Mouse (Mus musculus): ENCODE results near the gene Sirt5. TPM values are rescaled to one million over a fixed set of nuclear protein-coding genes. Genes with fewer than 3 reads are reported as not detected.

Gene Sirt5
- polyA plus RNA-seq, 1 experiment from 2014 or later: 16.7 TPM

- 0 out of 2 replicates have a peak, but pooled peaks cover 3% of the 10 kb centered on the region for H3K36me3 ChIP-seq
- H3K9me3 ChIP-seq: no peaks in the 10 kb centered on the region
- no peaks in the 10 kb centered on the region for H3K27me3 ChIP-seq (replicated peaks)
- no peak for ATAC-seq (ENCODE audit: insufficient read depth, low FRiP score, low read depth)
- H3K4me2 ChIP-seq: no peak overlapping the region
- no peaks in the 10 kb centered on the region for H3K4me1 ChIP-seq
- no peak overlapping the region for H3K27ac ChIP-seq
- no peak overlapping the region for H3K9ac ChIP-seq
- H3K4me3 ChIP-seq (replicated peaks): no peak overlapping the region
- WGBS: 53% methylated on average over 3 of the region's 3 CpGs
Observed at GRCm38 (mm10) chr13:43379989-43380388, 14.7 kb downstream of the Sirt5 start.

GRCm38 (mm10) chr13:43385321-43385720 is 20.0 kb downstream of the Sirt5 start:
- Histone ChIP-seq H3K9ac (no peak overlapping the region), H3K27me3 (replicated peaks) (no peaks in the 10 kb centered on the region), H3K9me3 (no peaks in the 10 kb centered on the region), H3K4me3 (replicated peaks) (no peak overlapping the region), H3K4me2 (no peak overlapping the region), H3K36me3 (0 out of 2 replicates have a peak, but pooled peaks cover 3% of the 10 kb centered on the region), H3K4me1 (no peaks in the 10 kb centered on the region), H3K27ac (no peak overlapping the region)
- 95% methylated on average over 10 of the region's 10 CpGs for WGBS
- ATAC-seq (ENCODE audit: insufficient read depth, low FRiP score, low read depth): no peak

GRCm38 (mm10) chr13:43397700-43398296 is 32.5 kb downstream of the Sirt5 start:
- Histone ChIP-seq H3K36me3 (peaks cover 9% of the 10 kb centered on the region), H3K4me3 (replicated peaks) (peak overlapping the region; percentile 82), H3K4me1 (no peaks in the 10 kb centered on the region), H3K4me2 (peak overlapping the region; percentile 71), H3K27me3 (replicated peaks) (no peaks in the 10 kb centered on the region), H3K9ac (no peak overlapping the region), H3K9me3 (no peaks in the 10 kb centered on the region), H3K27ac (no peak overlapping the region)
- 54% methylated on average over 13 of the region's 17 CpGs for WGBS
- ATAC-seq (ENCODE audit: insufficient read depth, low FRiP score, low read depth): no peak

- H3K4me3 ChIP-seq (replicated peaks): peak within 1 kb of the TSS; percentile 82
- ATAC-seq (ENCODE audit: insufficient read depth, low FRiP score, low read depth): peak; percentile 95
- peak within 1 kb of the TSS; percentile 71 for H3K4me2 ChIP-seq
- WGBS: under 1% methylated on average over 69 of the region's 72 CpGs
- peak within 1 kb of the TSS; percentile 94 for H3K27ac ChIP-seq
- no peaks in the 10 kb centered on the region for H3K27me3 ChIP-seq (replicated peaks)
- H3K9me3 ChIP-seq: no peaks in the 10 kb centered on the region
- H3K36me3 ChIP-seq: peaks cover 9% of the 10 kb centered on the region
- H3K4me1 ChIP-seq: no peaks in the 10 kb centered on the region
- H3K9ac ChIP-seq: peak within 1 kb of the TSS; percentile 81
Observed at GRCm38 (mm10) chr13:43398297-43399080, 33.2 kb downstream of the Sirt5 start, which contains the start of gene Nol7. TSS of gene Nol7 (plus strand) at chr13:43398390.

GRCm38 (mm10) chr13:43399576-43399975 is 34.3 kb downstream of the Sirt5 start:
- Histone ChIP-seq H3K36me3 (peaks cover 6% of the 10 kb centered on the region; the same call in 1 of the 2 replicates), H3K27ac (no peak overlapping the region), H3K4me1 (no peaks in the 10 kb centered on the region), H3K9me3 (no peaks in the 10 kb centered on the region), H3K4me2 (peak overlapping the region; percentile 71), H3K4me3 (replicated peaks) (peak overlapping the region; percentile 82; the same call in 1 of the 2 replicates), H3K27me3 (replicated peaks) (no peaks in the 10 kb centered on the region), H3K9ac (no peak overlapping the region)
- WGBS: 85% methylated on average over 5 of the region's 5 CpGs
- no peak for ATAC-seq (ENCODE audit: insufficient read depth, low FRiP score, low read depth)

GRCm38 (mm10) chr13:43412311-43412710 is 47.0 kb downstream of the Sirt5 start:
- Histone ChIP-seq H3K27me3 (replicated peaks) (no peaks in the 10 kb centered on the region), H3K27ac (no peak overlapping the region), H3K9me3 (no peaks in the 10 kb centered on the region), H3K4me2 (no peak overlapping the region), H3K36me3 (peaks cover 24% of the 10 kb centered on the region), H3K4me3 (replicated peaks) (no peak overlapping the region), H3K9ac (no peak overlapping the region), H3K4me1 (no peaks in the 10 kb centered on the region)
- whole genome bisulfite sequencing: 88% methylated on average over 7 of the region's 7 CpGs
- no peak for ATAC-seq (ENCODE audit: insufficient read depth, low FRiP score, low read depth)

GRCm38 (mm10) chr13:43413611-43414010 is 48.3 kb downstream of the Sirt5 start:
- H3K9ac ChIP-seq: no peak overlapping the region
- no peaks in the 10 kb centered on the region for H3K4me1 ChIP-seq
- no peak overlapping the region for H3K4me3 ChIP-seq (replicated peaks)
- no peaks in the 10 kb centered on the region for H3K27me3 ChIP-seq (replicated peaks)
- no peaks in the 10 kb centered on the region for H3K9me3 ChIP-seq
- 96% methylated on average over 2 of the region's 2 CpGs for WGBS
- ATAC-seq (ENCODE audit: insufficient read depth, low FRiP score, low read depth): no peak
- no peak overlapping the region for H3K27ac ChIP-seq
- H3K4me2 ChIP-seq: no peak overlapping the region
- peaks cover 24% of the 10 kb centered on the region for H3K36me3 ChIP-seq

- Histone ChIP-seq H3K4me1 (no peaks in the 10 kb centered on the region), H3K9me3 (no peaks in the 10 kb centered on the region), H3K4me3 (replicated peaks) (no peak overlapping the region), H3K36me3 (peaks cover 30% of the 10 kb centered on the region), H3K27ac (no peak overlapping the region), H3K27me3 (replicated peaks) (no peaks in the 10 kb centered on the region), H3K4me2 (no peak overlapping the region), H3K9ac (no peak overlapping the region)
- WGBS: 92% methylated on average over 1 of the region's 1 CpGs
- no peak for ATAC-seq (ENCODE audit: insufficient read depth, low FRiP score, low read depth)
Observed at GRCm38 (mm10) chr13:43415249-43415648, 50.0 kb downstream of the Sirt5 start.

GRCm38 (mm10) chr13:43428436-43428835 is 63.1 kb downstream of the Sirt5 start:
- 93% methylated on average over 4 of the region's 4 CpGs for WGBS
- no peaks in the 10 kb centered on the region for H3K9me3 ChIP-seq
- no peaks in the 10 kb centered on the region for H3K27me3 ChIP-seq (replicated peaks)
- H3K36me3 ChIP-seq: peaks cover 12% of the 10 kb centered on the region; the same call in 1 of the 2 replicates
- no peaks in the 10 kb centered on the region for H3K4me1 ChIP-seq
- ATAC-seq (ENCODE audit: insufficient read depth, low FRiP score, low read depth): no peak
- H3K4me2 ChIP-seq: no peak overlapping the region
- no peak overlapping the region for H3K27ac ChIP-seq
- no peak overlapping the region for H3K9ac ChIP-seq
- no peak overlapping the region for H3K4me3 ChIP-seq (replicated peaks)

GRCm38 (mm10) chr13:43433395-43433794 is 68.1 kb downstream of the Sirt5 start:
- peaks cover 7% of the 10 kb centered on the region; the same call in 1 of the 2 replicates for H3K36me3 ChIP-seq
- no peaks in the 10 kb centered on the region for H3K4me1 ChIP-seq
- 78% methylated on average over 2 of the region's 2 CpGs for WGBS
- no peak overlapping the region for H3K27ac ChIP-seq
- H3K4me3 ChIP-seq (replicated peaks): no peak overlapping the region
- no peak overlapping the region for H3K4me2 ChIP-seq
- no peak for ATAC-seq (ENCODE audit: insufficient read depth, low FRiP score, low read depth)
- no peaks in the 10 kb centered on the region for H3K27me3 ChIP-seq (replicated peaks)
- H3K9ac ChIP-seq: no peak overlapping the region
- no peaks in the 10 kb centered on the region for H3K9me3 ChIP-seq

GRCm38 (mm10) chr13:43440376-43440775 is 75.1 kb downstream of the Sirt5 start:
- no peak for ATAC-seq (ENCODE audit: insufficient read depth, low FRiP score, low read depth)
- no peak overlapping the region for H3K9ac ChIP-seq
- H3K4me3 ChIP-seq (replicated peaks): no peak overlapping the region
- no peak overlapping the region for H3K27ac ChIP-seq
- no peak overlapping the region for H3K4me2 ChIP-seq
- WGBS: 77% methylated on average over 1 of the region's 1 CpGs
- no peaks in the 10 kb centered on the region for H3K36me3 ChIP-seq
- H3K9me3 ChIP-seq: no peaks in the 10 kb centered on the region
- no peaks in the 10 kb centered on the region for H3K27me3 ChIP-seq (replicated peaks)
- H3K4me1 ChIP-seq: 0 out of 2 replicates have a peak, but pooled peaks cover 7% of the 10 kb centered on the region

GRCm38 (mm10) chr13:43442551-43442950 is 77.3 kb downstream of the Sirt5 start:
- Histone ChIP-seq H3K4me3 (replicated peaks) (no peak overlapping the region), H3K27ac (no peak overlapping the region), H3K27me3 (replicated peaks) (no peaks in the 10 kb centered on the region), H3K9me3 (no peaks in the 10 kb centered on the region), H3K4me2 (no peak overlapping the region), H3K36me3 (no peaks in the 10 kb centered on the region), H3K9ac (no peak overlapping the region), H3K4me1 (0 out of 2 replicates have a peak, but pooled peaks cover 7% of the 10 kb centered on the region)
- WGBS: 82% methylated on average over 1 of the region's 1 CpGs
- ATAC-seq (ENCODE audit: insufficient read depth, low FRiP score, low read depth): no peak

All from stomach, embryonic 15.5 days (tissue).